Mouse (Mus musculus) cerebellum, postnatal 36 days (tissue): Measurements from ENCODE around the gene Golga3.

Source experiments
- DNase-seq, 2 experiments: peaks; one replicate each; pipeline ENCODE4 v3.0.0; 2021 to 2022; ENCODE audit warnings: mixed read lengths in 2 of 2

The Golga3 gene

DNA sequence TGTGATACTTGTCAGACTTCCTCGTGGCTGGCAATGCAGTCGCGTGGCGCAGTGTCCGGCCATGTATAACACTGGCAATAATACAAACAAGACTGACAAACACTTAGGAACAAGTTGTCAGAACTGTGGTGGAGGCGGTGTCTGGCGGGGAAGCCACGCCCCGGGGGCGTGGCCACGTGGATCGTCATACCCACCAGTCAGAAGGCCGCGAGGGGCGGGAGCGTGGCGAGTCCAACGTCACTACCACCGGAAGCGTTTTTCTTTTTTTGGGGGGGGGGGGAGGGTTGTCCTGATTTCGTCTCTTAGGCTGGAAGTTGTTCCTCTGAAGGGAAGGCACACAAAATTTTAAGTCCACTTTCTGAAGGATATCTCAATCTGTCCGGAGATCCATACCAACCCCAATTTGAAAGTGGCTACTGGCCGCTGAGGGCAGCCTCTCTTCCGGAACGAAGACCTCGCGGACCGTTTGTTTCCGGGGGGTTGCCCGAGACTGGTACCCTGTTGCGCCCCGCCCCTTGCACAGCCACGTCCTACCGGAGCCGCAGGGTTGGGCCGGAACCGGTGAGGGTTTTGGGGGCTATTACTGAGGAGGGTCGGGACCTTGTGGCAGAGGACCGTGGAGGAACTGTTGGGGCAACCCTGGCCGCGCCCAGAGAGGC is at the start of gene Golga3:
Golga3 (plus strand) TSS at position 340 of the 659 bp plus-strand sequence.
- peak; percentile 87 to 93 for DNase-seq

DNA sequence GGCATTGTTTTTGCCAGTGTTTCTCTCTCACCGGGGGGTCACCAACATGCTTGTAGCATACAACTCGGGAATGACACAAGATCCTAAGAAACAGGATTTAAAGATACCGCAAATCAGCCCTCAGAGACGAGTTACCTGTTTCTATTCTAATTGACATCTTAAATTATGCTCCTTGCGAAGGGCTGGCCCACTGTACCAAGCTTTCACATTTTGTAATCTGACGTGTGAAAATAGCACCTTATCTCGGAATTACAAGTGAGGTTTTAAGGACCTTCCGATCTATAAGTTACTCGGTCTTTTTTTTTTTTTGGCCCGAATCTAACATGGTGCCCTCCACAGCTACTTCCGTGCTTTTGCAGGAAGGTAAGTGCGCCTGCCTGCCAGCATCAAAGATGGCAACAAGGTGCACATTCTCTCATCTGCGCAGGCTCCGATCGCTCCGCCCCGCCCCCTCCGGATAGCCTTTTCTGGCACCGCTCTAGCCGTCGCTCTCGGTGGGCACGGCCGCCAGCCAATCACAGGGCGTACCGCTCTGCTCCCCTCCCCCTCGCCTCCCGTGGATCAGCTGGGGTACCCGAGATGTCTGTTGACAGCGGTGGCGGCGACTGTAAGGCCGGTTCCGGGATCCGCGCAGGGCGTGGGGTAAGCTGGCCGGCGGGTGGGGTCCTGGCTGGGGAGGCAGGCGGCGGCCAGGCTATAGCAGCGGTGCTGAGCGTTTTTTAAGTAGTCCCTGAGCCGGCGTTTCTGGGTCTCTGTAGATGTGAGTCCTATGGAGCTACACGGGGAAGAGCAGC is 41.0 kb upstream of the Golga3 start, which contains the start of gene Chfr:
Chfr (plus strand) TSS at position 550 of the 794 bp plus-strand sequence.
- peak; percentile 99 to 100 for DNase-seq

DNA sequence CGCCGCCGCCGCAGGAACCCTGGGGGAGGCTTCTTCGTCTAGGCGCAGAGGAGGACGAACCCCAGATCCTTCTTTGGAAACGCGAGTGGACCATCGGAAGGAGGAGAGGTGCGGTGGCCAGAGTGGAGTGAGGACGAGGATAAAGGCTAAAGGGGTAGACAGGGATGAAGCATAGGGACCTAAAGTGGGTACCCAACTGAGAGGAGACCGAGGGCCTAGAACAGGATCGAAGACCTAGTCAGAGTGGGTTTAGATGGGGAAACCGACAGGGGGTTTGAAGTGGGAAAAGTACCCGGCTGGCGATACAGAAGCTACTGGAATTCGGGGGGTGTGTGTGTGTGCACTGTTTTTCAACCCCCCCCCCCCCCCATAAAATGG is 40.4 kb upstream of the Golga3 start:
- DNase-seq = no peak

DNA sequence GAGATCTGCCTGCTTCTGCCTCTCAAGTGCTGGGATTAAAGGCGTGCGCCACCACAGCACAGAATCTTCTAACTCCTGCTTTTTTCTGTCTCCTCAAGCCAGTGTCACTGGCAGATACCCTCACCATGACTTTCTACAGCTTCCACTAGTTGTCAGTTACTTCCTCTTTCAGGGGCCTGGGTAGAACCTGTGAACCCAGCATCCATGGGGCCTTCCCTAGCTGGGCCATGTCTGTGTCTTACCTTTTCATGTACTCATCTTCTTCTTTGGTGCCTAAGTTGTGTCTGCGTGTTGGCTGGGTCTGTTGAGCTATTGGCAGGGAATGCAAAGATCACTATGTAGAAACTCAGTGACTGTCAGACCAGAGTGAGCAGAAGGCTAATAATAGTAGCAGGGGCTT is 38.7 kb upstream of the Golga3 start:
- no peak for DNase-seq

DNA sequence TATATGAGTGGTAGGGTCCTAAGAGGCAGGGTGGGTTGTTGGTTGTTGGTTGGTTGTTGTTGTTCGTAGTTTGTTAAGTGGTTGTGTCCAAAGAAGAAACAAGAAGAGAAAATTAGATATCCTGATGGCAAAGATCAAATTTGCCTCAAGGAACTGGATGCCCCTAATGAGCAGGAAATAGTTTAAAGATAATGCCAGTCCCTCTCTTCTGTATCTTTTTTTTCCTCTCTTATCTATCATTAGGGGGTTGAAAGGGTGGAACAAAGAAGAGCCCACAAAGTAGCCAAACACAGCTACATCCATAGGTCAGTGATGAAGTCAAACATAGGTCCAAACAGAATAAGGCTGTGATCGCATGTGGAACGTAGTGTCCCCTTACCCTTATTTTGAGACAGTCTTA is 37.2 kb upstream of the Golga3 start:
- DNase-seq = no peak

DNA sequence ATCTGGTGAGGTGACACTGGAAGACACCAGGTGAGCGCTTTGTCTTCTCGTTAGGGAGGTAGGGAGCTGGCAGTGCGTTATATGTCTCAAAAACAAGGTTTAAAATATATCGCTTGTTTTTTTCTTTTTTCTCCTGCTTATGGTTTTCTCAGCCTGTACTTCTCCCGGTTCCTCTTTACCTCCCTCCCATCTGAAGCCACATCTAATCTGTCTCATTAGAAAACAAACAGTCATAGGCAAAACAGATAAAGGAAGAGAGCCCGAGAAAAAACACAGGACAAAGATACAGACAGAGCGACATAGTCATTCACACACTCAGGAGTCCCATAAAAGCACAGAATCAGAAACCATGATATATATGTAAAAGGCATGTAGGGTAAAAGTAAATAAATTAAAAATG is 36.1 kb upstream of the Golga3 start:
- no peak for DNase-seq

DNA sequence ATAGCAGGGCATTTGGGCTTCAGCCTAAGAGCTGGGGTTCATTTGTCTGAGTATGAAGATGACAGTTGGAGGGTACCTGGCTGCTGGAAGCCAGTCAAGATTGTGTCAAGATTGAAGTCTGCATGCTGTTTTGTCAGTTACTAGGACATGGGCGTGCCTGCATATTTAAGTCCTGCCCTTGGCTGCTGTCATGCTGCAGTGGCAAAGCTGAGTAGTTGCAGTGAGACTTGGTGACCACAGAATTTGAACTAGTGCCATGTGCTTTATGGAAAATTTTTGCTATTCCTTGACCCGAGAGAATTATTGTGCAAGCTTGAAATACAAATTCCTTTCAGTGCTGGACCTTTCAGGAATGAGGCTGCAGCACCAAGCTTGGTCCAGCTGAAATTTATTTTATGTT is 34.2 kb upstream of the Golga3 start:
- no peak for DNase-seq

DNA sequence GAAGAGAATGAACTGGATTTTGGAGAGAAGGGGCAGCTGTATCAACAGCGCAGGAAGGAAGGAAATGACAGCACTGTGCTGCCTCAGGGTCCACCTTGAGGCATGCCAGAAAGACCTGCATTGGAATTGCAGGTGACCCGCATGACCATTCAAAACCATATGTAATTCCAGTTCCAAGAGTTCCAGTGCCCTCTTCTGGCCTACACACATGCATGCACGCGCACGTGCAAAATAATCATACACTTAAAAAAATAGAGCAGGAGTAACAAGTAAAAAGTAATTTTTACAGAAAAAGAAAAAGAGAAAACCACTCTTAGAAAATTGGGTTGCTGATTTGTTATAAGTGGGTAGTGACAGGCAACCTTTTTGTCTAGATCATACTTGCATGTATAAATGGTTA is 33.5 kb upstream of the Golga3 start:
- no peak for DNase-seq

DNA sequence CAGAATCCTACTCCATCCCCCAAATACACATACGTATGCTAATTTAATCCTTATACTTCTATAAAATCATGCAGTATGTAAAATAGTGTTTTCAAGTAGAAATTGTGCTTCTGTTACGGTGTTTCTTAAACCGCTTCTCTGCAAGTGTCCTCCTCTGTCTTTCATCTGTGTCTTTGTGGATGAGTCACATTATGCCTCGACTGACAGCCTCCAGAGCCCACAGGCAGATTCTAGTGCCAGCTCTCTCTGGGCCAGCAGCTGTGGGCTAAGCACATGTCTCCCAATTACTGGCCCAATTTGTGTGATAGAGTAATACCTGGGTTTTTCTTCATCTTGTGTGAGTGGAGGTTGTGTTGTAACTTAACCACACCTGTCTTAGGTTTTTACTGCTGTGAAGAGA is 7.1 kb upstream of the Golga3 start:
- no peak for DNase-seq

DNA sequence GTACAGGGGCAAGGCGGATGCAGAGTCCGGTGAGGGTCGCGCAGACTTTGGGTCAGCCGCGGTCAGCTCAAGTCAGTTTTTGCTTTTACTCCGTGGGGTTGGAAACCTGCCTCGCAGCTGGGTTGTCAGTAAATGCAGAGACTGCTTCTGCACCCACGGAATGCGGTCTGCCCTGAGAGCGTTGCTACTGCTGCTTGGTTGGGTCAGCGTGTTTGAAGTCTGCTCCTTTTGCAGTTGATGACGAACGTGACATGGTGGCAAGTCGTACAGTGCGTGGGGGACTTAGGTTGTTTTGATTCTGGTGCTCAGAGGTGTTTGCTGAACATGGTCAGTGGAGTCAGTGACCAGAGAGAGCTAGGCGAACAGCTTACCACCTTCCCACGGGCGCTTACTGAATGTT is 520 bp downstream of the Golga3 start:
- DNase-seq = no peak

DNA sequence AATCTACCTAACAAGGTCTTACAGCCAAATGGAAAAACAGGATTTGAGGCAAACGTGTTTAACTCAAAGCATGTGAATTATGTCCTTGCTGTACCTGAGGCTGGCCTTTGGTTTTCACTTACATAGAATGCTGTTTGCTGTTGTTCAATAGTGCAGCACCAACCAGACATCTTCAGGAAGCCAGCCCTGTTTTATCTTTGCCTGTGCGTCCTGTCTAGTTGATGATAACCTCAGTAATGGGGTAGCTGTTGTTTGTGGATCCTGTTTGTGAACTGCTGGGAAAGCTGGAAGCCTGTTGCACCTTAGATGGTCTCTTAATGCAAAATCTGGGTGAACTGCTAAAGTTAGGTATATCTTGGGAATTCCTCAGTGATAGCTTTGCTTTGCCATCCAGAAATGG is 2.1 kb downstream of the Golga3 start:
- no peak for DNase-seq

DNA sequence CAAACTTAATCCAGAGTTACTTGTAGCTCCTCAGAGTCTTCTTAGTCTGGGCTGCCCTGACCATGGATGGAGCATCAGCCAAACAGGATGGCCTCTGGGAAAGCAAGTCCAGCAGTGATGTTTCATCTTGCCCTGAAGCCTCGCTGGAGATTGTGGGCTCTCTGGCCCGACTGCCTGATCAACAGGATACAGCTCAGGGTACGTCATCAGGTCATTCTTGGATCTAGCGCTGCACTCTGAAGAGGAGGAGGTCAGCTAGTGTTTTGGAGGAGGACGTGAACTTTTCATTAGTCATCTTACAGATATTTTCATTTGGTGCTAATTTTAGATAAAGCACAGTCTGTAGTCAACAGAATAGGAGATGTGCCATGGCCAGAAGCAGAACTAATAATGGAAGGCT is 5.2 kb downstream of the Golga3 start:
- no peak for DNase-seq

DNA sequence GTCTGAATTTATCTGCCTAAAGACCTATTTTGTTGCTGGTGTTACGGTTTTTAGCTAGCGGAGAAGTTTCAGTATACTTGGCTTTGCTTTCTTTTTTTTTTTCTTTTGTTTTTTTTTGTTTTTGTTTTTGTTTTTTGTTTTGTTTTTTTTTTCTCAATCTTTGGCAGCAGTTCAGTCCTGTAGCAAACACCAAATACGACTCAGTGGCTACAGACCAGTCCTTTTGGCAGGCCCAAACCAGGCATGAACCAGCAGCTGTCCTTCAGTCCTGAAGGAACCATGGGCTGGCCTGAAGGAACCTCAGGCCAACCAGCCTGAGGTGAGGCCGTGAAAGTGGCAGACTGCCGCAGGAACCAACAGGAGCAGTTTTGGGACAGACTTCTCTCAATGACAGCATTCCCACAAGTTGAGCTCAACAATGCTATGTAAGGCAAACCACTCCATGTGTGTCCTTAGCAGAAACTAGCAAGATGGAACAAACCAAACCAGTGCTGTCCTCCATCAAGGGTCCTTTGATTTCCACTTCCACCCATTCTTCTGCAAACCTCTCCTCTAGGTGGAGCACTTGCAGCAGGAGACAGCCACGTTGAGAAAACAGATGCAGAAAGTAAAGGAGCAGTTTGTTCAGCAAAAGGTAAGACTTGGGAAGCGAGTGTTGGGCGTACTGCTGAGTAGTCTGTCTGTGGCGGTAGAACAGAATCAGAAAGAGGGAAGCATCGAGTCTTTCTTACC is 26.8 kb downstream of the Golga3 start:
- DNase-seq = no peak

DNA sequence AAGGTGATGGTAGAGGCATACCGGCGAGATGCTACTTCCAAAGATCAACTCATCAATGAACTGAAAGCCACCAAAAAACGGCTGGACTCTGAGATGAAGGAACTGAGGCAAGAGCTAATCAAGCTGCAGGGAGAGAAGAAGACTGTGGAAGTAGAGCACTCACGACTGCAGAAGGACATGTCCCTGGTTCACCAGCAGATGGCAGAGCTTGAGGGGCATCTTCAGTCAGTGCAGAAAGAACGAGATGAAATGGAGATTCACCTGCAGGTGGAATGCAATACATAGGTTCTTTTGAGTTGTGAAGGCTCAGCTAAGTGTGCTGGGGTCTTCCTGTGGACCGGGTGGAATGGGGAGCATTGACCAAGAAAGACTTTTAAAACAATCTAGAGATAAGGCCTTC is 28.3 kb downstream of the Golga3 start:
- DNase-seq = peak in 1 of 2 experiments; percentile 10

DNA sequence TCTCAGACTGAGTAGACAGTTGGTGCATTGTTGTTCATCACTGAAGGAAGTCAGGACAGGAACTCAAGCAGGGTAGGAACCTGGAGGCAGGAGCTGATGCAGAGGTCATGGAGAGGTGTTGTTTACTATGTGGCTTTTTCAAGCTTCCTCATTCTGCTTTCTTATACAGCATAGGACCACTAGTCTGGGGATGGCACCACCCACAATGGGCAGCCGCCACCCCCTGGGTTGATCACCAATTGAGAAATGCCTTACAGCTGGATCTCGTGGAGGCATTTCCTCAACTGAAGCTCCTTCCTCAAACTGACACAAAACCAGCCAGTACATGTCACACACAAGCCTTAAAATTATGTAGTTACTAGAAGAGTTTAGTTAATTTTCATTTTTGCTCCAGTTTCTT is 34.8 kb downstream of the Golga3 start:
- DNase-seq = no peak

DNA sequence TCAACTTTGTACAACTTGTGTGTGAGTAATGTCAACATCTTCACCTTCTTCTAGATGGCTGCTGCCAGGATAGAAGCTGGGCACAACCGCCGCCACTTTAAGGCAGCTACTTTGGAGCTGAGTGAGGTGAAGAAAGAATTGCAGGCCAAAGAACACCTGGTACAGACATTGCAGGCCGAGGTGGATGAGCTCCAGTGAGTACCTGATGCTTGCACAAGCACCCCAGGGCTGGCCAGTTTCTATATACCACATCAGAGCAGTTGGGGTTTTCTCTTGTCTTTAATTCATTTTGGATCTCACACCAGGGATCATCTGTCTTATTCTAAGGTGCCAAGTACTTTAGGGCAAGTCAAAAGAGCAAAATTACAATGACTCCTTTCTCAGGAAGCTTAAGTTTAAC is 40.3 kb downstream of the Golga3 start:
- no peak for DNase-seq

DNA sequence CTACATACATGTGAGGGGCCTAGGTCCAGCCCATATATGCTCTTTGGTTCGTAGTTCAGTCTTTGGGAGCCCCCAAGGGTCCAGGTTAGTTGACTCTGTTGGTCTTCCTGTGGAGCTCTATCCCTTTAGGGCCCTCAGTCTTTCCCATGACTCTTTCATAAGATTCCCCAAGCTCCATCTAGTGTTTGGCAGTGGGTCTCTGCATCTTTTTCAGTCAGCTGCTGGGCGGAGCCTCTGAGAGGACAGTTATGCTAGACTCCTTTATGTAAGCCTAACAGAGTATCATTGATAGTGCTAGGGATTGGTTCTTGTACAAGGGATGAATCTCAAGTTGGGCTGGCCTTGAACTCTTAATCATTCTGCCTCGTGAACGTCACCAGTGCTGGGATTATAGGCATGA is 43.8 kb downstream of the Golga3 start:
- DNase-seq = no peak

DNA sequence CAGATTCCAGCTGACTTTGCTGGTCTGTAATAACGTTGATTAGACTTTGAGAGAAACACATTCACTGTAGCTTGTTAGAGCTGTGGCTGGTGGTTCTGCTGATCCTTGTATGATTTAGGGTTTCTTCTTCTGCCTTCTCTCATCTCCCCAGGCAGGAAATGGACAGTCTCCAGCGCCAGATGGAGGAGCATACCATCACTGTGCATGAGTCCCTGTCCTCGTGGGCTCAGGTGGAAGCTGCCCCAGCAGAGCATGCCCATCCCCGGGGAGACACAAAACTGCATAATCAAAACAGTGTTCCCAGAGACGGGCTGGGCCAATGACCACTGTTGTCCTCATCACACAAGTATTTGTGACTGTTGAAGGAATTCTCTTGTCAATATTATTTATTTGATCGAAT is 46.3 kb downstream of the Golga3 start:
- DNase-seq = peak; percentile 72 to 81

DNA sequence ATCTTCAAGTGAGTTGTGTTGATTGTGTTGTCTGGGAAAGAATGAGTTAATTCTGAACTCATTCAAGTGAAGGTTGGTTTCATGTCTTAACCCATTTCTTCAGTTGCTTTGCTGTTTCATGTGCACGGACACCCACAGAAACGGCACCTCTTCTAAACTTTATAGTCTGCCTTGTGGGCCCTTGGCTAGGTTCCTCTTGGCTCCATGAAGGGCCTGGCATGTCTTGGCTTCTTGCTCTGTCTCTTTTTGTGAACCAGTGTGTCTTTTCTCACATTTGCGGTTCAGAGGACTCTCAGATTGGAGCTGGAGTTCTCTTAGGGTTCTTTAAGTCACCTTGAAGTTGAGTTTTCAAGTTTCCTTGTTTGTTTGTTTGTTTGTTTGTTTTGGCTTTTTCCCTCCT is 48.6 kb downstream of the Golga3 start:
- no peak for DNase-seq

DNA sequence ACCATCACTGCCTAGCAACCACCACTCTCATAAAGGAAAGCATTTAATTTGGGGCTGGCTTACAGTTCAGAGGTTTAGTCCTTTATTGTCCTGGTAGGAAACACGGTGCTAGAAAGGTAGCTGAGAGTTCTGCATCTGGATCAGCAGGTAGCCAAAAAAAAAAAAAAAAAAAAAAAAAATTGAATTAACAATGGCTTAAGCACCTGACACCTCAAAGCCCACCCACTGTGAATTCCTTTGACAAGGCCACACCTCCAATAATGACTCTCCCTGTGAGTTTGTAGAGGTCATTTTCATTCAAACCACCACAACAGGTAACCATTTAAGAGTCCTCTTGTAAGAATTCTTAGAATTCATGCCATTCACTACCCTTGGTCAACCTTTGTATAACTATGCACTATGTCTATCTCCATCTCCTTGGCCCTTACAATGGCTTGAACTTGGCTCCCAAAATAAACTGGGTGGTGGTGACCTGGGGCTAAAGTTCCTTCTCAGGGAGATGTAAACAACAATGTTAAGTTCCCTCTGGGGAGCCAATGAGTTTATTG is 50.9 kb downstream of the Golga3 start:
- no peak for DNase-seq

DNA sequence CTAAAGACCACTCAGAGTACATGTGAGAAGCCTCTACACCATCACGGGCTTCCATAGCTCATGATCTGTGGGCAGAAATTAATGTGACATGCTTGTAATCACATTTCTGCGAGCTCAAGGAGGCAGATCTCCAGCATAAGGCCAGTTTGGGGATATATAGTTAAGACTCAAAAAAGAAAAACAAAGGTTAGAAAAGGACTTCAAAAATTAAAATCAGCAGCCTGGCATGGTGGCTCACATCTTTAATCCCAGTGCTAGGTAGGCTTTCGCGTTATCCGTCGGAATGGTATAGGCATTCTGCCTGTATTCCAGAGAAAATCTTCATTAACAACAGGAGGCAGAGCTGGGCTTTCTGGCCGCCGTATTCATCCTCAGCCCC is 53.9 kb downstream of the Golga3 start:
- no peak for DNase-seq

DNA sequence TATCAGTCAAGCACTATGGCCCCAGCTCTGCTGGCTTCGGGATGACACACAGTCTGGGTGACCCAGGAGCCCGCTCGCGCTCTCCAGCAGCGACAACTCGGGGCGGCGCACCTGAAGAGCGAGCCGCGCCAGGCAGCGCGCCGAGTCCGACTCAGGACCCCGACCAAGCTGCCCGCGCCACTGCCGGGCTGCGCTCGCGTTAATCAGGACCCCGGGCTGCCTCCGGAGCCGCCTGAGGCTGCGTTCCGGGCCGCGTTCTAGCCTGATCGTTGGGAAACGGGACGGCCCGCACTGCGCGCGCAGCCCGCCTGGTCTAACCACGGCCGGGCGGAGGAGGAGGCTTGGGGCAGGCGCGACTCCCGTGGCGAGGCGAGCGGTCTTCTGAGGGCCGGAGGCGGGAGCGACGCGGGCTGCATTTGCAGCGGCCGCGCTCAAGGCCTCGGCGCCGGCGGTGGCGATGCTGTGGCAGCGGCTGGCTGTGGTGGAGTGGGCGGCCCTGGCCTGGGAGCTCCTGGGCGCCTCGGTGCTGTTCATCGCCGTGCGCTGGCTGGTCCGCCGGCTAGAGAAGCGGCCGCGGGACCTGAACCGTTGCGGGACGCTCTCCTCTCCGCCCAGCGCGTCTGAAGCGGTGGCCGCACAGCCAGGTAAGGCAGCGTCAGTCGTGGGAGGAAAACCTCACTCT is 54.4 kb downstream of the Golga3 start, which contains the start of gene Ankle2:
Ankle2 (plus strand) TSS at position 225 of the 682 bp plus-strand sequence.
- peak; percentile 91 to 94 for DNase-seq

DNA sequence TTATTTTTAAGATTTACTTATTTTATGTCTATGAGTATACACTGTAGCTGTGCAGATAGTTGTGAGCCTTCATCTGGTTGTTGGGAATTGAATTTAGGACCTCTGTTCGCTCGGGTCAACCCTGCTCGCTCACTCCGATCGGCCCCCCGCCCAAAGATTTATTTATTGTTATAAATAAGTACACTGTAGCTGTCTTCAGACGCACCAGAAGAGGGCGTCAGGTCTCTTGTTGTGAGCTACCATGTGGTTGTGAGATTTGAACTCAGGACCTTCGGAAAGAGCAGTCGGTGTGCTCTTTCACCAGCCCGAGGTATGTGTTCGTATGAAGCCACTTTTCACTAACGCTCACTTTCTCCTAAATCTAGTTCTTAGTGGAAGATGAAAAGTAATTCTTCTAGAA is 55.1 kb downstream of the Golga3 start:
- no peak for DNase-seq
